ENCODE assay signal across 9 mouse cellular contexts in the genomic region with DNA sequence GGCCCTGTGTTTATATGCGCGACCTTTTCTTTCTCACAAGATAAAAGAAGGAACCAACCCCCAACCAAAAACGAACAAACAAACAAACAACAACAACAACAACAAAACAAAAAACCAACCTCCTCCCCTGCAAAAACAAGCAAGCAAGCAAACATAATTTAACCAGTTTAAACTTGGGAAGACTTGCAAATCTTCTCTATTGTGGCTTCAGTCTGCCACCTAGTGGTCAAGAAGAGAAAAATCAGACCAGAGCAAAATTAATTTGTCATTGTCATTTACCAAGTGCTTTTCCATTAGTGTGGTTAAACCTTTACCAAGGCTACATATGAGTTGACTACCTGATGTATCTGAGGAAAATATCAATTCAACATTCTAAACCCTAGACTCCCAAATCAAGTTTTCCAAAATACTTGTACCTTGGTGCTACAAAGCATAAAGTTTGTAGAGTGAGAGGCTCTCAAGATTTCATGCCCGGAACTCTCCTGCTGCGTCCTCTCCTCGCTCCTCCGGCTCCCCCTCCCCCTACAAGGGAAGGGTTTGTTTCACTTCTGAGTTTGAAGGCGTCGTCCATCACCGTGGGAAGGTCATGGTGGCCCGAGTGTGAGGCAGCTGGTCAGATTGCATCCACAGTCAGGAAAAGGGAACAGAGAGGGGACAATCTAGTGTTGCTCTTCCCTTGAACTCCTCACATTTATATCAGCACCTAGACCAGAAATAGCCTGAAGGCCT. TPM values are rescaled to one million over a fixed set of nuclear protein-coding genes. Genes with fewer than 3 reads are reported as not detected.
DNase-seq lines count a peak whose midpoint lies in the region; ATAC-seq lines count a peak whose summit lies in the region.
"Had no signal": no experiment of that assay in that cellular context is flagged by ENCODE, and none has a peak within 500 bp of the region (broad histone marks: within the 10 kb centered on the region; RNA-seq: fewer than 3 reads in every experiment).

No protein-coding gene starts in this region.

- peak; percentile 39 for DNase-seq in heart, adult 8-10 months (ENCODE audit: low spot score)
- no peak for DNase-seq in heart, postnatal 36 days
- peak; percentile 75 for DNase-seq in CD4-positive helper T cell, adult 2 months (ENCODE audit: low read depth, low spot score)
- peak; percentile 79 for DNase-seq in brain, adult 2 months (ENCODE audit: low read depth, low spot score)
- DNase-seq in skeletal muscle tissue, adult 2 months (ENCODE audit: low read depth, low spot score): peak; percentile 47
- DNase-seq in spleen, adult 18-20 months: no peak
- DNase-seq in cerebellum, adult 11 months: no peak

- H3K27me3 ChIP-seq in intestine, embryonic 15.5 days (replicated peaks): no peaks in the 10 kb centered on the region
- H3K27me3 ChIP-seq: limb, embryonic 15.5 days had no signal

- H3K4me3 ChIP-seq in intestine, embryonic 15.5 days (replicated peaks): no peak overlapping the region
- H3K4me3 ChIP-seq: limb, embryonic 15.5 days had no signal

- 0 out of 2 replicates have a peak, but pooled peaks have one; percentile 36 for ATAC-seq in intestine, embryonic 15.5 days

- H3K27ac ChIP-seq in intestine, embryonic 15.5 days: no peak overlapping the region
- H3K27ac ChIP-seq: limb, embryonic 15.5 days had no signal

- intact Hi-C loops in heart, postnatal 36 days (cut with DNase I): loop anchor here (1.0 kb wide), 2 partner anchors 48 to 259 kb away; no protein-coding TSS in a partner anchor

- H3K4me2 ChIP-seq in intestine, embryonic 15.5 days (replicated peaks): no peak overlapping the region
- H3K4me2 ChIP-seq: limb, embryonic 15.5 days had no signal

- no peak overlapping the region for H3K9ac ChIP-seq in intestine, embryonic 15.5 days
- H3K9ac ChIP-seq: limb, embryonic 15.5 days had no signal

- no peaks in the 10 kb centered on the region for H3K36me3 ChIP-seq in intestine, embryonic 15.5 days
- H3K36me3 ChIP-seq: limb, embryonic 15.5 days had no signal

- no peaks in the 10 kb centered on the region for H3K4me1 ChIP-seq in intestine, embryonic 15.5 days (replicated peaks)
- H3K4me1 ChIP-seq: limb, embryonic 15.5 days had no signal

- 23% methylated on average over 11 of the region's 11 CpGs for WGBS in intestine, embryonic 15.5 days

- no peaks in the 10 kb centered on the region for H3K9me3 ChIP-seq in intestine, embryonic 15.5 days
- H3K9me3 ChIP-seq: limb, embryonic 15.5 days had no signal

RNA-seq across cellular contexts. Expression of gene Rfc4, which starts 8.0 kb away (rescaled TPM):
- total RNA-seq in heart, adult 8-10 months (2022): 10 to 100 TPM in 1 of 4 experiments, 1 to 10 TPM in 3; 6.7 to 11.0 (median 7.6) TPM
- 1 to 10 TPM; 5.7 to 7.2 TPM for total RNA-seq in heart, postnatal 36 days (2021)
- polyA plus RNA-seq in intestine, embryonic 15.5 days (2015; fragmentation: Nextera tagmentation; extraction: Ambion mirVana): 118 and 130 TPM in 2 replicates

RNA-seq across cellular contexts. Expression of gene Adipoq, which starts 10.8 kb away (rescaled TPM):
- total RNA-seq in heart, adult 8-10 months (2022): 1 to 10 TPM; 2.5 to 6.3 (median 3.5) TPM
- 10 to 100 TPM in 1 of 2 experiments, 1 to 10 TPM in 1; 3.7 to 11.8 TPM for total RNA-seq in heart, postnatal 36 days (2021)
- not detected in 2 replicates for polyA plus RNA-seq in intestine, embryonic 15.5 days (2015; fragmentation: Nextera tagmentation; extraction: Ambion mirVana)
- polyA plus RNA-seq: limb, embryonic 15.5 days had no signal

RNA-seq across cellular contexts. Expression of gene Eif4a2, which starts 28.3 kb away (rescaled TPM):
- 100 to 1,000 TPM; 355 to 426 (median 380) TPM for total RNA-seq in heart, adult 8-10 months (2022)
- 100 to 1,000 TPM; 379 to 387 TPM for total RNA-seq in heart, postnatal 36 days (2021)
- polyA plus RNA-seq in intestine, embryonic 15.5 days (2015; fragmentation: Nextera tagmentation; extraction: Ambion mirVana): 204 and 222 TPM in 2 replicates

Comparison
In these comparisons a context has a peak if more than half of its experiments do, and no peak if none do; other contexts are left out.
1. DNase-seq: peak in heart, adult 8-10 months (single experiment), CD4-positive helper T cell, adult 2 months (single experiment), brain, adult 2 months (single experiment) and skeletal muscle tissue, adult 2 months (single experiment); none in heart, postnatal 36 days (0 of 2), spleen, adult 18-20 months (0 of 2) and cerebellum, adult 11 months (single experiment).